Mouse (Mus musculus) liver, embryonic 11.5 days (tissue): ENCODE measurements around the gene Lamp2. TPM values are rescaled to one million over a fixed set of nuclear protein-coding genes. Genes with fewer than 3 reads are reported as not detected.

Experiments used
- ATAC-seq: fragments of 200-750 bp; cut with Nextera tagmentation; replicated peaks from 2 replicates; pipeline ENCODE4 v1.8.0; 2017; ENCODE audit warnings: moderate number of reproducible peaks, mild to moderate bottlenecking, moderate TSS enrichment, moderate library complexity; ENCODE audit not compliant: low FRiP score
- DNase-seq: peaks from one replicate; pipeline ENCODE4 v3.0.0-alpha.2; 2017; ENCODE audit warnings: low spot score
- H3K27ac ChIP-seq: fragments of 300-500 bp; sonication (generic); 2 replicates; pipeline ENCODE4 v1.5.1; 2014; ENCODE audit warnings: mild to moderate bottlenecking, low read depth, low read length, control low read depth
- H3K27me3 ChIP-seq: fragments of 300-500 bp; sonication (generic); replicated peaks from 2 replicates; pipeline ENCODE4 v1.6.1; 2014; ENCODE audit warnings: low read length, mixed read lengths; ENCODE audit not compliant: control insufficient read depth, insufficient read depth
- H3K36me3 ChIP-seq: fragments of 300-500 bp; sonication (generic); 2 replicates; pipeline ENCODE4 v1.6.1; 2014; ENCODE audit warnings: mild to moderate bottlenecking, low read length, moderate library complexity, mixed read lengths; ENCODE audit not compliant: control insufficient read depth, insufficient read depth
- H3K4me1 ChIP-seq: fragments of 300-500 bp; sonication (generic); replicated peaks from 2 replicates; pipeline ENCODE4 v1.6.1; 2014; ENCODE audit warnings: low read length, mixed read lengths; ENCODE audit not compliant: control insufficient read depth, insufficient read depth
- H3K4me2 ChIP-seq: fragments of 300-500 bp; sonication (generic); 2 replicates; pipeline ENCODE4 v1.6.1; 2014; ENCODE audit warnings: mild to moderate bottlenecking, control low read depth, moderate library complexity
- H3K4me3 ChIP-seq: fragments of 300-500 bp; sonication (generic); 2 replicates; pipeline ENCODE4 v1.5.1; 2014; ENCODE audit warnings: low read depth, low read length, control low read depth
- H3K9ac ChIP-seq: fragments of 300-500 bp; sonication (generic); 2 replicates; pipeline ENCODE4 v1.6.1; 2014; ENCODE audit warnings: low read depth, low read length, control low read depth
- H3K9me3 ChIP-seq: fragments of 300-500 bp; sonication (generic); 2 replicates; pipeline ENCODE4 v1.6.1; 2016; ENCODE audit warnings: low read length, inconsistent platforms, mixed read lengths; ENCODE audit not compliant: control insufficient read depth
- WGBS: fragments of 180-500 bp; shearing (Covaris S2); extraction: QIAGEN DNeasy Blood & Tissue Kit; methylation state at CpG from one replicate; pipeline ENCODE4 v1.1.7; 2014; 5-methylcytosine and 5-hydroxymethylcytosine counted together
- polyA plus RNA-seq: library from polyadenylated mRNA; unstranded; fragments of >200 nt; fragmentation: Nextera tagmentation; extraction: Ambion mirVana; gene quantifications from 2 replicates; pipeline ENCODE4 v1.2.1, GENCODE M21; 2014

The Lamp2 gene
- polyA plus RNA-seq, 1 experiment from 2014 or later: 76.0 TPM

- H3K9ac ChIP-seq: no peak overlapping the region
- WGBS: 86% methylated on average over 1 of the region's 1 CpGs
- H3K9me3 ChIP-seq: no peaks in the 10 kb centered on the region
- H3K27ac ChIP-seq: no peak overlapping the region
- no peak overlapping the region for H3K4me3 ChIP-seq
- H3K4me1 ChIP-seq: no peaks in the 10 kb centered on the region
- peaks cover 6% of the 10 kb centered on the region for H3K36me3 ChIP-seq
- DNase-seq (no peak), ATAC-seq (no peak)
- no peaks in the 10 kb centered on the region for H3K27me3 ChIP-seq
- no peak overlapping the region for H3K4me2 ChIP-seq
Measured at GRCm38 (mm10) chrX:38445705-38446104, 10.5 kb downstream of the Lamp2 start.

GRCm38 (mm10) chrX:38442425-38442824 lies 13.8 kb downstream of the Lamp2 start:
- Histone ChIP-seq H3K4me2 (no peak overlapping the region), H3K4me3 (no peak overlapping the region), H3K27me3 (no peaks in the 10 kb centered on the region), H3K9ac (no peak overlapping the region), H3K4me1 (no peaks in the 10 kb centered on the region), H3K36me3 (no peaks in the 10 kb centered on the region), H3K27ac (no peak overlapping the region), H3K9me3 (no peaks in the 10 kb centered on the region)
- 65% methylated on average over 1 of the region's 1 CpGs for WGBS
- DNase-seq (no peak), ATAC-seq (no peak)

GRCm38 (mm10) chrX:38439629-38440028 lies 16.6 kb downstream of the Lamp2 start:
- no peak overlapping the region for H3K27ac ChIP-seq
- H3K36me3 ChIP-seq: no peaks in the 10 kb centered on the region
- H3K4me1 ChIP-seq: no peaks in the 10 kb centered on the region
- WGBS: 42% methylated on average over 2 of the region's 2 CpGs
- H3K4me2 ChIP-seq: no peak overlapping the region
- no peak for DNase-seq
- no peak overlapping the region for H3K9ac ChIP-seq
- H3K27me3 ChIP-seq: no peaks in the 10 kb centered on the region
- no peaks in the 10 kb centered on the region for H3K9me3 ChIP-seq
- ATAC-seq: no peak
- no peak overlapping the region for H3K4me3 ChIP-seq

GRCm38 (mm10) chrX:38438147-38438791 lies 18.0 kb downstream of the Lamp2 start:
- no peak overlapping the region for H3K27ac ChIP-seq
- no peak for ATAC-seq
- no peaks in the 10 kb centered on the region for H3K36me3 ChIP-seq
- no peak overlapping the region for H3K4me3 ChIP-seq
- peak; percentile 43 for DNase-seq
- no peaks in the 10 kb centered on the region for H3K4me1 ChIP-seq
- H3K9me3 ChIP-seq: no peaks in the 10 kb centered on the region
- H3K9ac ChIP-seq: no peak overlapping the region
- no peaks in the 10 kb centered on the region for H3K27me3 ChIP-seq
- WGBS: 55% methylated on average over 7 of the region's 7 CpGs
- no peak overlapping the region for H3K4me2 ChIP-seq

GRCm38 (mm10) chrX:38429455-38429854 lies 26.8 kb downstream of the Lamp2 start:
- no peak overlapping the region for H3K9ac ChIP-seq
- H3K4me2 ChIP-seq: no peak overlapping the region
- no peak overlapping the region for H3K27ac ChIP-seq
- ATAC-seq (no peak), DNase-seq (no peak)
- H3K36me3 ChIP-seq: no peaks in the 10 kb centered on the region; the same call in 1 of the 2 replicates
- 89% methylated on average over 4 of the region's 4 CpGs for WGBS
- no peaks in the 10 kb centered on the region for H3K27me3 ChIP-seq
- H3K4me3 ChIP-seq: no peak overlapping the region
- no peaks in the 10 kb centered on the region for H3K9me3 ChIP-seq
- H3K4me1 ChIP-seq: no peaks in the 10 kb centered on the region

- Histone ChIP-seq H3K9me3 (no peaks in the 10 kb centered on the region), H3K4me3 (no peak overlapping the region), H3K9ac (no peak overlapping the region), H3K4me2 (no peak overlapping the region), H3K27ac (no peak overlapping the region), H3K27me3 (no peaks in the 10 kb centered on the region), H3K4me1 (no peaks in the 10 kb centered on the region), H3K36me3 (no peaks in the 10 kb centered on the region; the same call in 1 of the 2 replicates)
- WGBS: 81% methylated on average over 3 of the region's 3 CpGs
- DNase-seq (no peak), ATAC-seq (no peak)
Measured at GRCm38 (mm10) chrX:38428818-38429440, 27.3 kb downstream of the Lamp2 start.

GRCm38 (mm10) chrX:38426043-38426442 lies 30.2 kb downstream of the Lamp2 start:
- no peak overlapping the region for H3K4me3 ChIP-seq
- H3K4me1 ChIP-seq: no peaks in the 10 kb centered on the region
- 76% methylated on average over 1 of the region's 1 CpGs for WGBS
- no peak overlapping the region for H3K27ac ChIP-seq
- ATAC-seq (no peak), DNase-seq (no peak)
- H3K36me3 ChIP-seq: no peaks in the 10 kb centered on the region; the same call in 1 of the 2 replicates
- no peaks in the 10 kb centered on the region for H3K27me3 ChIP-seq
- H3K9ac ChIP-seq: no peak overlapping the region
- no peak overlapping the region for H3K4me2 ChIP-seq
- no peaks in the 10 kb centered on the region for H3K9me3 ChIP-seq

GRCm38 (mm10) chrX:38423096-38423495 lies 33.2 kb downstream of the Lamp2 start:
- no peak for ATAC-seq
- H3K9me3 ChIP-seq: no peaks in the 10 kb centered on the region
- no peak overlapping the region for H3K4me2 ChIP-seq
- H3K4me3 ChIP-seq: no peak overlapping the region
- no peak for DNase-seq
- no peaks in the 10 kb centered on the region for H3K4me1 ChIP-seq
- no peaks in the 10 kb centered on the region for H3K36me3 ChIP-seq
- 78% methylated on average over 3 of the region's 3 CpGs for WGBS
- no peak overlapping the region for H3K9ac ChIP-seq
- H3K27ac ChIP-seq: no peak overlapping the region
- H3K27me3 ChIP-seq: no peaks in the 10 kb centered on the region

- no peaks in the 10 kb centered on the region for H3K4me1 ChIP-seq
- no peaks in the 10 kb centered on the region for H3K36me3 ChIP-seq
- H3K4me2 ChIP-seq: no peak overlapping the region
- ATAC-seq: no peak
- H3K9me3 ChIP-seq: no peaks in the 10 kb centered on the region
- H3K27me3 ChIP-seq: no peaks in the 10 kb centered on the region
- no peak overlapping the region for H3K4me3 ChIP-seq
- no peak overlapping the region for H3K27ac ChIP-seq
- no peak for DNase-seq
- no peak overlapping the region for H3K9ac ChIP-seq
- WGBS: 67% methylated on average over 3 of the region's 3 CpGs
Measured at GRCm38 (mm10) chrX:38422396-38422795, 33.9 kb downstream of the Lamp2 start.
